Mouse (Mus musculus): ENCODE data around the gene Lce1e.

The Lce1e gene

GRCm38 (mm10) chr3:92708974-92709373 lies at the start of gene Lce1e:
Gene Lce1e, minus strand, starts transcription at chr3:92709074.
- no peak for DNase-seq

GRCm38 (mm10) chr3:92753197-92753596 lies 44.3 kb upstream of the Lce1e start:
- DNase-seq: no peak

GRCm38 (mm10) chr3:92752238-92752637 lies 43.4 kb upstream of the Lce1e start, which contains the start of gene Lce1g:
Gene Lce1g, minus strand, starts transcription at chr3:92752338.
- DNase-seq: no peak

- no peak for DNase-seq
These were observed 30.1 kb upstream of the Lce1e start, which contains the start of gene Gm38119 for GRCm38 (mm10) chr3:92738996-92739395. Gene Gm38119, minus strand, starts transcription at chr3:92739096.

- no peak for DNase-seq
These were observed 13.8 kb upstream of the Lce1e start for GRCm38 (mm10) chr3:92722631-92723030.

- no peak for DNase-seq
These were observed 11.4 kb upstream of the Lce1e start, which contains the start of gene Lce1f for GRCm38 (mm10) chr3:92720250-92720649. Gene Lce1f, minus strand, starts transcription at chr3:92720350.

GRCm38 (mm10) chr3:92715122-92715521 lies 6.2 kb upstream of the Lce1e start:
- no peak for DNase-seq

GRCm38 (mm10) chr3:92694613-92695012 lies 14.3 kb downstream of the Lce1e start:
- DNase-seq: no peak

GRCm38 (mm10) chr3:92691688-92692087 lies 17.2 kb downstream of the Lce1e start:
- DNase-seq: no peak

- peak; percentile 23 to 40 for DNase-seq
These were observed 19.7 kb downstream of the Lce1e start for GRCm38 (mm10) chr3:92689154-92689553.

GRCm38 (mm10) chr3:92687110-92687509 lies 21.8 kb downstream of the Lce1e start, which contains the start of gene Lce1d:
Gene Lce1d, minus strand, starts transcription at chr3:92687210.
- no peak for DNase-seq

GRCm38 (mm10) chr3:92678947-92679346 lies 29.9 kb downstream of the Lce1e start, which contains the start of gene Lce1c:
Gene Lce1c, plus strand, starts transcription at chr3:92679247.
- DNase-seq: no peak

GRCm38 (mm10) chr3:92670215-92670614 lies 38.7 kb downstream of the Lce1e start, which contains the start of gene Lce1a2:
Gene Lce1a2, minus strand, starts transcription at chr3:92670315.
- DNase-seq: no peak
